Mouse (Mus musculus) cerebellum, postnatal 4 days (tissue): ENCODE measurements around the gene Slc8a1.

Experiments used
- DNase-seq, 2 experiments: peaks; one replicate each; pipeline ENCODE4 v3.0.0; 2022; ENCODE audit warnings: low spot score in 2 of 2, mixed read lengths in 1 of 2

Slc8a1 gene

GRCm38 (mm10) chr17:81576893-81577292, 161.3 kb downstream of the Slc8a1 start:
- DNase-seq = no peak

DNA sequence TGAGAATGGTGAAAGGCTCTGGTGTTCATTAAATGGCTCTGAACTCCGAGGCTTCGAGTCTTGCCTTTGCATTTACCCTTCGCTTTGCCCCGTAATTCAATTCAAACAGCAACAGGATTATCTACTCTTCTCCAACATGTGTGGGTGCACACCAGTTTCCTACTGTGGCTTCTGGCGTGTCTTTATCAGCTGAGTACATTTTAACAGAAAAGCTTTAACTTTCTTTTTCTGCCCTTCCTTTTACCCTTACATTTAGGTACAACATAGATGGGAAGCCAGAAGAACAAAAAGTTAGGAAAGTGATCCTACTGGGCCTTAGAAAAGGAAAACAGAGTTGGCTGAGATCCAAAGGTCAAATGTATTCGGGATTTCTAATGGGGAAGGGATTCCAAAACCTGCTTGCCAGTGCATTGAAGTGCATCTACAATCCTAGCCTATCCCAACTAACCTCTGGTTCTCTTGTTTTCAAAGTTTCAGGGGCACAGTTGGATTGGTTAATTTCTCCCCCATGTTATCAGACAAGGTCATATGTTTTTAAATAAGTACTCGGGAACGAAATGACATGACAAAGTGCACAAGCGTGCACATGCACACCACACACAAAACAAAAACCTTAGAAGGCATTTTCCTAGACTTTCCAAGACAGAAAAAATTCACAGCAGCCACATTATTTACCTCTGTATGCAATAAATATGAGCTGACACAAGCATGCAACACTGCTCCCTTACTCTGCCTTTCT, 172.4 kb downstream of the Slc8a1 start:
- DNase-seq = no peak

GRCm38 (mm10) chr17:81554052-81554734, 184.0 kb downstream of the Slc8a1 start:
- DNase-seq = no peak

DNA sequence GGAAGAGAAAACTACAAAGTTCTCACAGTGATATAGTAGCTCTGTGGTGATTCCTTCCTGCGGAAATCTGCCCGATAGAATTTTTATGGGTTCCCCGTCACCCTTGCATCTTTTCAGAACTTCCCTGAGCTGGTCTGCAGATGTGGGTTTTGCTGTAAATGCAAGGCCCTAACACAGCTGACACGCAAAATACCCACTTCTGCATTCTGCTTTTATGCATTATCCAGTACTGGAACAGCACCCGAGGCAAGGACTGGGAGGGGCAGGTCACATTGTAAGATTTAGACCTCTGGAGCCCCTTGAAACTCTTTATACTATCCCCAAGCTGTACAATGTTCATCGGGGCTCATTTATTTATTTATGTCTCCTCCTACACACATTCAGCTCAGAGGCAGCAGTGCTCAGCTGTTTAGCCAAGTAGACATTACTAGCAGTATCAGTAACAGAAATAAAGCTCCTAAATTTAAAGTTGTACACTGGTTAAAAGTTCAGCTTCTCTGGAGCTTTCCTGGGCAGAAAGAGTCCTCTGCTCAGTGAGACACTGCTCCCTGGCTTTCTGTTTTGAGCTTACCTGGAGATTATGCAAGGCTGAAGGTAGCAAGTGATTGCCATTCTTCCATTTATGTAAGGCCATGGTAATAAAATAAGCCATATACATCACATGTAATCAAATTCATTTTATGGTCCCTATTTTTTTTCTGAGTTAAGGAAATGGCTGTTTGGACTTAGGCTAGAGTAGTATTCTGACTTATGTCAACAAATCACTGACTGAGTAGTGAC, 186.1 kb downstream of the Slc8a1 start:
- DNase-seq = no peak

DNA sequence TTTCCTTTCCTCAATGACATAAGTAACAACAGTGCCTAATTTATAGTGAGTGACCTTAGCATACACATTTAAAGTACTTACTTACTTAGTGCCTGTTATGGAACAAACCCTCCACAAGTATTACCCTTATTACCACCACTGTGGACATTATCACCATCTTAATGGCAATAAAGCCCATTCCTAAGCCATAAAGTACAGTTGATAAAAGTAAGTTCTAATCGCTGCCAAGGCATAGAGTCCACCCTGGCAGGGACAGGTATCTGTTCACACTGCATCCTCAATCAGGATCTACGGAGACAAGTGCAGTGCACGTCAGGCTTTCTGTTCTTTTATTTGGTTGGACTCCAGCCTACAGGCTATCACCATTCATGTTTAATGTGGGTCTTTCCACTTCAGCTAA, 187.3 kb downstream of the Slc8a1 start:
- no peak for DNase-seq

GRCm38 (mm10) chr17:81548016-81548415, 190.2 kb downstream of the Slc8a1 start:
- DNase-seq = no peak

GRCm38 (mm10) chr17:81546525-81546924, 191.7 kb downstream of the Slc8a1 start:
- no peak for DNase-seq

DNA sequence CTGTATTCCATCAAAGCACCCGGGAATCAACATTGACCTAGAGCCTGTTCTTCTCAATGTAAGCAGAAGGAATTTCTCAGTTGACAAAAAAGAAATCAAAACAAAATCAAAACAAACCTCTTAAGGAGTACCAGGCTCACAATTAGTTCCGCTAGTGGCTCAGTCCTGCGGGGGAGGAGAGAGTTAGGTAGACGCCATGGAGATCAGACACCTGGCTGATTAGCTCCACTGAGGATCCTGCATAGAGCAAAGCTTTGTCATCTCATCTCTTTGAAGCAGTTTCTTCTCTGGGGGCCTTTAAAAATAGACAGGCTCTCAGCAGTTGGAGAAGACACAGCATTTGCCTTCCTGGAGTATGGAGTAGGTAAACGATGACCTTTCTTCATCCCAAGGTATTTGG, 192.2 kb downstream of the Slc8a1 start:
- DNase-seq = no peak

DNA sequence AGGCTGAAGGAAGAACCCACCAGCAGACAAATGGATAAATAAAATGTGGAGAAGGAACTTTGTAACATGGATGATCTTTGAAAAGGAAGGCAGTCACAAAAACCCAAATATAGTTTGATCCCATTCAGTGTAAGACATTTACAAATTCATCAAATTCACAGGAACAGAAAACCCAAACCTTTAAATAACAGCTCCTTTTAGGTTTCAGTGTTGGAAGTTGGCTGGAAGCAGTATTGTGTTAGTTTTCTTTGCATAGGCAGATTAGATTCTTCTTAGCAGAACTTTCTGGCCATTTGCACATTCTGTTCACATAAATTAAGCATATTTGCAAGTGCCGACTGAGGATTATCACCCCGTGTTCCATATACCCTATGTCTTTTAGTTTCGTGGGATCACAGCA, 193.3 kb downstream of the Slc8a1 start:
- no peak for DNase-seq

- DNase-seq = peak; percentile 37 to 69
Measured at GRCm38 (mm10) chr17:81542313-81543185, 195.6 kb downstream of the Slc8a1 start.

DNA sequence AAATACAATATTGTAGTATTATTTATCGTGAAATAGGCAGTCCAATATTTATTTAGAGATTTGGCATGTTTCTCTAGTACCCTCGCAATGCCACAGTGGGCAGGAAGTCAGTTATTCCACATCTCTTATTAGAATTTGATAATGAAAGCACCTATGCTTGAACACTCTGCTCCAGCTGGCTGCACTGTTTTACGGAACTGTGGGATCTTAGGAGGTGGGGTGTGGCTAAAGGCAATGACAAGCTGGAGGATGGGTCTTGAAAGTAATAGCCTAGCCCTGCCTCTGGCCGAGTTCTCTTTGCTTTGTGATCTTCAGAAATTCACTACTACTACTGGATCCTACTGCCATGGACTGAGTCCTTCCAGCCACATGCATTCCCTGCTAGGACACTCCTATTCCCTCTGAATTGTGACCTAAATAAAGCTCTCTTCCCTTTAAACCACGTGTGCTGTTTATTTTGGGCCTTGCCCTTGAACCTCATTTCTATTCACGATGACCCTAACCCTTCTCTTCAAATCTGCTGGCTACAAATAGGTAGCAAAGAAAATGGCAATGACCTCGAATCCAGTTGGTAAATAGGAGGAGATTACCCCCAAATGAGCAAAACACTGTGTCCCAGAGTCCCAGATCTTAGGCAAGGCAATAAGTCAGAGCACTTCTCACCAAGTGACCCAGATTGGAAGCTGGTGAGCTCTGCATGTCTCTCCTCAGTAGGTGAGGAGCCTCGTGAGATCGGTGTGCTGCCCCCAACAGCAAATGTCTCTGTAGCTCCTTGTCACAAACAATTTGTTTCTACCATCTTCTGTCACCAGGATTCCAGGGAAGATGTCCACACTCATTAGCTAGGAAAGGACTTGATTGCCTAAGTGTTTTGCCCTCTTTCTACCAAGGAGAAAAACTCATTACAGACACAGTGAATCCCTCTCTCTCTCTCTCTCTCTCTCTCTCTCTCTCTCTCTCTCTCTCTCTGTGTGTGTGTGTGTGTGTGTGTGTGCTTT, 199.7 kb downstream of the Slc8a1 start:
- no peak for DNase-seq

DNA sequence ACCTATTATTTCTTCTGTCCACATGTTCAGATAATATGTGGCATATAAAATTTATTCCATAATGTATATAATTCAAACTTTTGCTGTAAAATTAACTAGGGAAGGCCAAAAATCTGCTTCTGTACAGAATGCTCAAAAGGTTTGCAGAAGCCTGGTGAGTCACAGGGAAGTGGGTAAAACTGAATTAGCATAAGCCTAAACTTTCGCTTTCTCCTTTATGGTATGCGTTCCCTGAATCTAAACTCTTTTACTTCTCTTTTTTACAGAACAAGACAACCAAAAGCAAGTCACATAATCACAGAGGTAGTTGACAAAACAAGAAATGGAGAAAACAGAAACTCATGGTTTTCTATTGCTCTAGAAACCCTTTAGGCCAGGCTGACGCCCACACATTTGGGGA, 202.1 kb downstream of the Slc8a1 start:
- no peak for DNase-seq

DNA sequence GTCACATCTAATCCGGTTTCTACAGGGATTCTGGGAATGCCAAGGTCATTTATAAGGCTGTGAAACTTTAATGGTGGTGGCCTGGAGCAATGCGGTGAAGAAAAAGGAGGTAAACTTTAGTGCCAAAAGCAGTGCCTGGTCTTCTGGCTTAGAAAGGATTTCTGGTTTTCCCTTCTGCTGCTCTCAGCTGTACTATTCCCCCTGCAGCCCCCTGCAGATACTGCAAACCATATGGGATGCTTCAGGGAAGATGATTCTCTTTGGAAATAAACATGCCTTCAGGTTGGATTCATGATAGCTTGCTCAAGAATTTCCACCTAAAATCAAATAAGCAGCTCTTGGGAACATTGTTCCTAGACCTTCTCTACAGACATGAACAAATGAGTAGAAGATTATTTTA, 208.3 kb downstream of the Slc8a1 start:
- no peak for DNase-seq

DNA sequence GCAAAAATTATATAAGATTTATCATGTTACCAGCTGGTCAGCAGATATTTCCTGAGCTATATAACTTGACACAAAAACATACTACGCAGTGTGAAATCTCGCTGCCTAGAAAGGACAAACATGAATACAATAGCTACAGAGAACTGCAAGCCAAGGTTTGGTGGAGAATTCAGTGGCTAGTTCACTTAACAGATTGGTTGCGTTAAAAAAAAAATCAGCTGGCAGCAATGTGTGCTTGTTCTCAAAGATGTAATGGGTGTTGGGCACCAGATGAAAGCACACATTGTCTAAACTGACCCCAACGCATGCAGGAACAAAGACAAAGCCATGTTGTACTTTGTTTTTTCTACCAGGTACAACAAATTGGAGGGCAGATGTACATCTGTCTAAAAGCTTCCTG, 209.2 kb downstream of the Slc8a1 start:
- no peak for DNase-seq

- no peak for DNase-seq
Measured at GRCm38 (mm10) chr17:81526463-81526862, 211.7 kb downstream of the Slc8a1 start.

DNA sequence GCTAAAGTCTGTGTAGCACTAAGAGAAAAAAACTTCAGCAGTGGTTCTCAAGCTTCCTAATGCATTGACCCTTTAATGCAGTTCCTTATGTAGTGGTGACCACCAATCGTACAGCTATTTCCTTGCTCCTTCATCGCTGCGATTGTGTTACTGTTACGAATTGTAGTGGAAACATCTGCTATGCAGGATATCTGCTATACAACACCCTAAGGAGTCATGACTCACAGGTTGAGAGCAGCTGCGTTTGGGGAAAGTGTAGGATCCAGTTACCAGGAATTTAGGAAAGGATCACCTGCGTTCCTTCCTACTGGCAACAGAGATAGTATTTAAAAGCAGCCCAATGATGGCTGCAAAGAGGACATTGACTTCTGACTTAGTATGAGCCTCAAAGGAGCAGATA, 213.4 kb downstream of the Slc8a1 start:
- DNase-seq = no peak

GRCm38 (mm10) chr17:81523943-81524342, 214.2 kb downstream of the Slc8a1 start:
- no peak for DNase-seq

DNA sequence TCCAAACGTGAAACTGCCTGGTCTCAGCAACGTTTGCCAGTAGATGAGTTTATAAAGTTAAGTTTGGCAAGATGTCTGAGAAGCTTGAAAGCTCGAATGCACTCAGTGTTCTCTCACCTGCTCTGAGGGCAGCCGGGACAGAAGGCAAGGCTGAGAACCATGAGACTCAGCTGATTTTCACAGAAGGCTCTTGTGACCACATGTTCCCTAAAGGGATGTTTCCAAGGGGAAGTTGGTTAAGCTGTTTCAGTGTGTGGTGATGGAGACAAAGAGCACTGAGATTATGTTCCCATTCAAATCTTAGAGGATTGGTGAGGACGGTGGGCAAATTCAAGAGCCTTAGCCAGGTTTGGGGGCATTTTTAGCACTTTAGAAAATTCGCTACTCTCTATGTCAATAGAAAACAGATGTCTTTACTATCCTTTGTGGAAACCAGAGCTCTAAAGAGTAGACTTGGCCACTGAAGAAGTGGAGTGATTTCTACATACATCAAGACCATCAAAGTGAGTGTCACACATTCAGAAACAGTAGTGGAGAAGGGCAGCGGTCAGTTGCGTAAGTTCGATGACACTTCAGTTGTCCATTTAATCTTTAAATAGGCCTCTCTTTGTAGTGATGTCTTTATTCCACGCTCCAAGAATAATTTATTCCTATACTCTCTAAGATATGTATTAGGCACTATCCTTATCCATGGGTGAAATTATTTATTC, 219.7 kb downstream of the Slc8a1 start:
- DNase-seq = no peak

- no peak for DNase-seq
Measured at GRCm38 (mm10) chr17:81516155-81516554, 222.0 kb downstream of the Slc8a1 start.

DNA sequence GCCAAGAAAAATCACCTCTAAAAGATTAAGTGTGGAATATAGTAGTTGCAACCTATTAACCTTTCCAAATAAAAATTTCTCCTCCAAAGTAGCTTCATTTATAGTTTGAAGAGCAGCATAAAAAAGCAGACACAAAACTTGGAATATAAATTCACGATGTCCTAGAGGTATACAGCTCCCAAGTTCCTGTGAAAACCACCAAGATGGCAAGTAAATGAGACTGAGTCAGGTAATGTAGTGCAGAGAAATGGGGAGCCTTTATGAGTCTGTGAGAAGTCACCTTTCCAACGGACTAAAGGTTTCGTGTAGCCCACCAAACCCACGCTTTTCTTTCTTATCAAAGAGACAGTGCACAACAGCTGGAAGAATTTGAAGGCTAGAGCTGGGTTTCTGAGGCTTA, 224.2 kb downstream of the Slc8a1 start:
- no peak for DNase-seq
